Comparison of ENCODE assay signal across 9 mouse cellular contexts in the genomic region with DNA sequence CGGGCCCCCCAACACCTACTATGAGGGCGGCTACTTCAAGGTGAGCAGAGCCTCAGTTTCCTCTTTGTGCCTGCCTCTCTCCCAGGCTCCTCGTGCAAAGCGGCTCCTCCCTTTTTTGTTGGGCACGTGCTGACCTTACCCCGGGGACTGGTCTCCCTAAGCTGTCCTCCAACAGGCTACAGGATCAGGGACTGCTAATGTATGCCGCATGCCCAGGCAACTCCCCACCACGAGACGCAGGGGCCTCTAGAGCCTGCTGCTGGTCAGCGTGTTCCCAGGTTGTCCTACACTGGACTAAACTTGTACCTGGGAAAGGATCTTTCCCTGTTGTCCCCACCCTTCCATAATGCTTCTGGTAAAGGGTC. TPM values are rescaled to one million over a fixed set of nuclear protein-coding genes. Genes with fewer than 3 reads are reported as not detected.
DNase-seq lines count a peak whose midpoint lies in the region; ATAC-seq and TF ChIP-seq lines count a peak whose summit lies in the region.
"Had no signal": no experiment of that assay in that cellular context is flagged by ENCODE, and none has a peak within 500 bp of the region (broad histone marks: within the 10 kb centered on the region; RNA-seq: fewer than 3 reads in every experiment).

No protein-coding gene starts in this region.

- H3K9ac ChIP-seq in hindbrain, embryonic 14.5 days, result peak overlapping the region; percentile 86
- peak overlapping the region; percentile 91 for H3K9ac ChIP-seq in liver, postnatal 0 days (replicated peaks)
- peak overlapping the region; percentile 81 for H3K9ac ChIP-seq in stomach, embryonic 15.5 days

- no peak for TF ChIP-seq EP300 in liver, postnatal 0 days (IDR thresholded peaks at IDR 0.05; ENCODE audit: low read depth)

- H3K4me3 ChIP-seq in hindbrain, embryonic 14.5 days (replicated peaks; ENCODE audit: low read length), result peak overlapping the region; percentile 83
- H3K4me3 ChIP-seq in liver, postnatal 0 days (ENCODE audit: low read depth, low read length), result peak overlapping the region; percentile 88
- H3K4me3 ChIP-seq in stomach, embryonic 15.5 days (replicated peaks), result peak overlapping the region; percentile 82

- H3K27ac ChIP-seq in hindbrain, embryonic 14.5 days, result peak overlapping the region; percentile 85
- peak overlapping the region; percentile 97 for H3K27ac ChIP-seq in liver, postnatal 0 days (ENCODE audit: low read depth)
- peak overlapping the region; percentile 79 for H3K27ac ChIP-seq in stomach, embryonic 15.5 days

- H3K27me3 ChIP-seq in hindbrain, embryonic 14.5 days (ENCODE audit: control insufficient read depth, insufficient read depth, low read length), result no peaks in the 10 kb centered on the region
- H3K27me3 ChIP-seq in liver, postnatal 0 days (ENCODE audit: insufficient read depth, low read length), result no peaks in the 10 kb centered on the region
- no peaks in the 10 kb centered on the region for H3K27me3 ChIP-seq in stomach, embryonic 15.5 days (replicated peaks)

- H3K4me1 ChIP-seq in hindbrain, embryonic 14.5 days (replicated peaks; ENCODE audit: control insufficient read depth, insufficient read depth, low read length), result peaks cover 18% of the 10 kb centered on the region
- H3K4me1 ChIP-seq in liver, postnatal 0 days (ENCODE audit: insufficient read depth), result peaks cover 32% of the 10 kb centered on the region
- H3K4me1 ChIP-seq in stomach, embryonic 15.5 days, result peaks cover 22% of the 10 kb centered on the region

- H3K4me2 ChIP-seq in hindbrain, embryonic 14.5 days (replicated peaks), result peak overlapping the region; percentile 94
- peak overlapping the region; percentile 96 for H3K4me2 ChIP-seq in liver, postnatal 0 days (ENCODE audit: low read depth, low read length)
- peak overlapping the region; percentile 88 for H3K4me2 ChIP-seq in stomach, embryonic 15.5 days

- no peak for TF ChIP-seq CTCF in liver, postnatal 0 days (IDR thresholded peaks at IDR 0.05; ENCODE audit: low read depth)

- WGBS in hindbrain, embryonic 14.5 days, result 0% methylated on average over 10 of the region's 10 CpGs
- whole genome bisulfite sequencing in liver, postnatal 0 days (ENCODE audit: insufficient replicate concordance), result 0% methylated on average over 10 of the region's 10 CpGs
- WGBS in stomach, embryonic 15.5 days, result 0% methylated on average over 10 of the region's 10 CpGs

- H3K9me3 ChIP-seq in hindbrain, embryonic 14.5 days (ENCODE audit: control insufficient read depth, low read length), result no peaks in the 10 kb centered on the region
- H3K9me3 ChIP-seq in liver, postnatal 0 days (ENCODE audit: low read length), result no peaks in the 10 kb centered on the region
- H3K9me3 ChIP-seq in stomach, embryonic 15.5 days, result no peaks in the 10 kb centered on the region

- peak; percentile 7; the same call in 1 of the 2 replicates for ATAC-seq in hindbrain, embryonic 14.5 days (ENCODE audit: low FRiP score)
- no peak for ATAC-seq in liver, postnatal 0 days
- ATAC-seq in stomach, embryonic 15.5 days (ENCODE audit: insufficient read depth, low FRiP score, low read depth), result no peak
- no peak for ATAC-seq in megakaryocyte progenitor cell, adult 5-6 weeks (replicated peaks; ENCODE audit: poor library complexity)

- peaks cover 32% of the 10 kb centered on the region for H3K36me3 ChIP-seq in hindbrain, embryonic 14.5 days (replicated peaks; ENCODE audit: control insufficient read depth, insufficient read depth)
- H3K36me3 ChIP-seq in liver, postnatal 0 days (replicated peaks; ENCODE audit: insufficient read depth, low read length), result peaks cover 31% of the 10 kb centered on the region
- H3K36me3 ChIP-seq in stomach, embryonic 15.5 days, result peaks cover 28% of the 10 kb centered on the region

- peak; percentile 21 for DNase-seq in embryo, embryonic 10 days (ENCODE audit: low spot score)
- DNase-seq in embryo, embryonic 10.5 days (ENCODE audit: low spot score), result no peak
- DNase-seq in 3134 (ENCODE audit: extremely low read depth, insufficient read length, low spot score), result peak; percentile 58
- peak; percentile 81 for DNase-seq in cerebellum, adult 9-11 months
- DNase-seq in hindbrain, embryonic 14.5 days (ENCODE audit: low spot score), result no peak
- DNase-seq in liver, postnatal 0 days, result no peak

RNA-seq across cellular contexts. Expression of a gene that starts 0.5 kb away (rescaled TPM):
- 78.9 and 81.8 TPM in 2 replicates for polyA plus RNA-seq in hindbrain, embryonic 14.5 days (2014; fragmentation: Nextera tagmentation; extraction: Ambion mirVana)
- 77.6 and 80.1 TPM in 2 replicates for polyA plus RNA-seq in liver, postnatal 0 days (2015; fragmentation: Nextera tagmentation; extraction: Ambion mirVana)
- polyA plus RNA-seq in stomach, embryonic 15.5 days (2015; fragmentation: Nextera tagmentation; extraction: Ambion mirVana), result 107 and 108 TPM in 2 replicates
- 69.2 and 79.0 TPM in 2 replicates for total RNA-seq in megakaryocyte progenitor cell, adult 5-6 weeks (2015)
- 154 and 169 TPM in 2 replicates for total RNA-seq in megakaryocyte progenitor cell, adult 5-6 weeks (2017)

RNA-seq across cellular contexts. Expression of a gene that starts 6.3 kb away (rescaled TPM):
- 1.5 and 1.8 TPM in 2 replicates for polyA plus RNA-seq in hindbrain, embryonic 14.5 days (2014; fragmentation: Nextera tagmentation; extraction: Ambion mirVana)
- 0.09 and 0.13 TPM in 2 replicates for polyA plus RNA-seq in liver, postnatal 0 days (2015; fragmentation: Nextera tagmentation; extraction: Ambion mirVana)
- 0.40 and 0.57 TPM in 2 replicates for polyA plus RNA-seq in stomach, embryonic 15.5 days (2015; fragmentation: Nextera tagmentation; extraction: Ambion mirVana)
- total RNA-seq in megakaryocyte progenitor cell, adult 5-6 weeks (2015), result 0.29 and 0.49 TPM in 2 replicates
- 1.1 and 2.8 TPM in 2 replicates for total RNA-seq in megakaryocyte progenitor cell, adult 5-6 weeks (2017)

RNA-seq across cellular contexts. Expression of a gene that starts 13.4 kb away (rescaled TPM):
- polyA plus RNA-seq in hindbrain, embryonic 14.5 days (2014; fragmentation: Nextera tagmentation; extraction: Ambion mirVana), result 107 and 108 TPM in 2 replicates
- polyA plus RNA-seq in liver, postnatal 0 days (2015; fragmentation: Nextera tagmentation; extraction: Ambion mirVana), result 24.9 and 25.8 TPM in 2 replicates
- 58.2 and 59.3 TPM in 2 replicates for polyA plus RNA-seq in stomach, embryonic 15.5 days (2015; fragmentation: Nextera tagmentation; extraction: Ambion mirVana)
- total RNA-seq in megakaryocyte progenitor cell, adult 5-6 weeks (2015), result 8.3 and 10.2 TPM in 2 replicates
- 8.2 and 10.4 TPM in 2 replicates for total RNA-seq in megakaryocyte progenitor cell, adult 5-6 weeks (2017)

RNA-seq across cellular contexts. Expression of a gene that starts 18.2 kb away (rescaled TPM):
- polyA plus RNA-seq in hindbrain, embryonic 14.5 days (2014; fragmentation: Nextera tagmentation; extraction: Ambion mirVana), result 0.68 and 1.2 TPM in 2 replicates
- 0.12 and 0.19 TPM in 2 replicates for polyA plus RNA-seq in liver, postnatal 0 days (2015; fragmentation: Nextera tagmentation; extraction: Ambion mirVana)
- 36.4 and 41.1 TPM in 2 replicates for polyA plus RNA-seq in stomach, embryonic 15.5 days (2015; fragmentation: Nextera tagmentation; extraction: Ambion mirVana)
- not detected in 2 replicates for total RNA-seq in megakaryocyte progenitor cell, adult 5-6 weeks (2015)
- not detected in 2 replicates for total RNA-seq in megakaryocyte progenitor cell, adult 5-6 weeks (2017)
- total RNA-seq: layer of hippocampus, postnatal 36 days had no signal

RNA-seq across cellular contexts. Expression of a gene that starts 21.8 kb away (rescaled TPM):
- polyA plus RNA-seq in hindbrain, embryonic 14.5 days (2014; fragmentation: Nextera tagmentation; extraction: Ambion mirVana), result 930 and 976 TPM in 2 replicates
- polyA plus RNA-seq in liver, postnatal 0 days (2015; fragmentation: Nextera tagmentation; extraction: Ambion mirVana), result 979 and 1,075 TPM in 2 replicates
- 1,050 and 1,128 TPM in 2 replicates for polyA plus RNA-seq in stomach, embryonic 15.5 days (2015; fragmentation: Nextera tagmentation; extraction: Ambion mirVana)
- total RNA-seq in megakaryocyte progenitor cell, adult 5-6 weeks (2015), result 441 and 471 TPM in 2 replicates
- 272 TPM in 2 replicates for total RNA-seq in megakaryocyte progenitor cell, adult 5-6 weeks (2017)

Comparison
In these comparisons a context has a peak if more than half of its experiments do, and no peak if none do; other contexts are left out.
1. DNase-seq: peak in embryo, embryonic 10 days (single experiment), 3134 (single experiment) and cerebellum, adult 9-11 months (single experiment); none in embryo, embryonic 10.5 days (single experiment), hindbrain, embryonic 14.5 days (single experiment) and liver, postnatal 0 days (single experiment).
2. Peak in every context shown above with its lines, with median percentiles within 50 percentile points of each other: H3K27ac ChIP-seq, H3K4me2 ChIP-seq, H3K4me3 ChIP-seq and H3K9ac ChIP-seq.